Comparison of ENCODE assay signal across 27 mouse cellular contexts in genomic region chr2:156655626-156656025, GRCm38 (mm10). TPM values are rescaled to one million over a fixed set of nuclear protein-coding genes. Genes with fewer than 3 reads are reported as not detected.
DNase-seq lines count a peak whose midpoint lies in the region; ATAC-seq and TF ChIP-seq lines count a peak whose summit lies in the region.
"Had no signal": no experiment of that assay in that cellular context is flagged by ENCODE, and none has a peak within 500 bp of the region (broad histone marks: within the 10 kb centered on the region; RNA-seq: fewer than 3 reads in every experiment).

No protein-coding gene starts in this region.

- H3K4me3 ChIP-seq in gastrocnemius, adult 2 months = no peak overlapping the region
- H3K4me3 ChIP-seq in midbrain, embryonic 11.5 days (ENCODE audit: low read depth, low read length) = no peak overlapping the region
- no peak overlapping the region for H3K4me3 ChIP-seq in midbrain, embryonic 16.5 days (ENCODE audit: low read depth, low read length)
- H3K4me3 ChIP-seq in stomach, postnatal 0 days (ENCODE audit: low read depth, low read length) = no peak overlapping the region
- no peak overlapping the region for H3K4me3 ChIP-seq in kidney, embryonic 15.5 days (replicated peaks)
- no peak overlapping the region for H3K4me3 ChIP-seq in thymus, adult 2 months (ENCODE audit: control insufficient read depth, insufficient read depth, low read length)
- H3K4me3 ChIP-seq: heart, embryonic 13.5 days; hindbrain, embryonic 10.5 days; limb, embryonic 13.5 days; liver, embryonic 12.5 days; neural tube, embryonic 15.5 days had no signal

- H3K4me1 ChIP-seq in midbrain, embryonic 11.5 days (ENCODE audit: control insufficient read depth, insufficient read depth, low read length) = no peaks in the 10 kb centered on the region
- no peaks in the 10 kb centered on the region for H3K4me1 ChIP-seq in midbrain, embryonic 16.5 days (ENCODE audit: control insufficient read depth, insufficient read depth, low read length)
- no peaks in the 10 kb centered on the region for H3K4me1 ChIP-seq in stomach, postnatal 0 days (replicated peaks; ENCODE audit: control insufficient read depth, insufficient read depth)
- no peaks in the 10 kb centered on the region for H3K4me1 ChIP-seq in kidney, embryonic 15.5 days
- no peaks in the 10 kb centered on the region for H3K4me1 ChIP-seq in thymus, adult 2 months (replicated peaks; ENCODE audit: control insufficient read depth, insufficient read depth, low read length)
- H3K4me1 ChIP-seq: heart, embryonic 13.5 days; limb, embryonic 13.5 days; liver, embryonic 12.5 days had no signal

- no peak for TF ChIP-seq EP300 in stomach, postnatal 0 days (optimal IDR thresholded peaks at IDR 0.05)

- no peak for ATAC-seq in midbrain, embryonic 11.5 days (ENCODE audit: low FRiP score)
- no peak for ATAC-seq in midbrain, embryonic 16.5 days
- no peak for ATAC-seq in stomach, postnatal 0 days (ENCODE audit: low FRiP score, low TSS enrichment)
- no peak for ATAC-seq in kidney, embryonic 15.5 days (replicated peaks; ENCODE audit: low FRiP score)
- ATAC-seq: activated CD4-positive, CD25-positive, alpha-beta regulatory T cell, adult 4 months; forebrain, embryonic 14.5 days; hindbrain, embryonic 16.5 days; liver, embryonic 12.5 days; lung, postnatal 0 days had no signal

- TF ChIP-seq CTCF in gastrocnemius, adult 2 months (IDR thresholded peaks at IDR 0.05) = peak; percentile 6; the same call in 1 of the 2 replicates
- TF ChIP-seq CTCF in stomach, postnatal 0 days (IDR thresholded peaks at IDR 0.05; ENCODE audit: low read depth) = peak; percentile 10; the same call in 1 of the 2 replicates
- TF ChIP-seq CTCF in thymus, adult 2 months (IDR thresholded peaks at IDR 0.05; ENCODE audit: borderline replicate concordance, control insufficient read depth, extremely low read depth, insufficient read depth, low read length, poor library complexity) = no peak

- intact Hi-C loops in gastrocnemius, adult 2 months (cut with DNase I) = no loop called here

- no peak overlapping the region for H3K27ac ChIP-seq in gastrocnemius, adult 2 months
- H3K27ac ChIP-seq in midbrain, embryonic 11.5 days (ENCODE audit: low read depth, low read length) = no peak overlapping the region
- H3K27ac ChIP-seq in midbrain, embryonic 16.5 days (ENCODE audit: low read length) = no peak overlapping the region
- H3K27ac ChIP-seq in stomach, postnatal 0 days (replicated peaks) = no peak overlapping the region
- no peak overlapping the region for H3K27ac ChIP-seq in kidney, embryonic 15.5 days
- no peak overlapping the region for H3K27ac ChIP-seq in thymus, adult 2 months (ENCODE audit: control insufficient read depth, insufficient read depth, low read length)
- H3K27ac ChIP-seq: heart, embryonic 13.5 days; hindbrain, embryonic 10.5 days; limb, embryonic 13.5 days; liver, embryonic 12.5 days; macrophage; neural tube, embryonic 15.5 days had no signal

- H3K9me3 ChIP-seq in midbrain, embryonic 11.5 days (ENCODE audit: control insufficient read depth, low read length) = no peaks in the 10 kb centered on the region
- H3K9me3 ChIP-seq in midbrain, embryonic 16.5 days (replicated peaks; ENCODE audit: control insufficient read depth, low read length, poor library complexity, severe bottlenecking) = no peaks in the 10 kb centered on the region
- no peaks in the 10 kb centered on the region for H3K9me3 ChIP-seq in stomach, postnatal 0 days (ENCODE audit: control insufficient read depth, low read length)
- H3K9me3 ChIP-seq in kidney, embryonic 15.5 days (replicated peaks) = no peaks in the 10 kb centered on the region
- H3K9me3 ChIP-seq: heart, embryonic 13.5 days; hindbrain, embryonic 10.5 days; limb, embryonic 13.5 days; liver, embryonic 12.5 days; neural tube, embryonic 15.5 days had no signal

- no peak for DNase-seq in gastrocnemius, adult 2 months
- DNase-seq in gastrocnemius, adult 8-10 months (ENCODE audit: low spot score in 2 of 2) = no peak
- peak; percentile 65 for DNase-seq in midbrain, embryonic 11.5 days (ENCODE audit: low spot score, missing footprints)
- DNase-seq in MN1 (ENCODE audit: low spot score) = peak; percentile 47
- no peak for DNase-seq in stomach, postnatal 0 days (ENCODE audit: low spot score)
- no peak for DNase-seq in thymus, adult 2 months
- DNase-seq: adrenal gland, postnatal 10 days; cerebellum, adult 8-10 months; gastrocnemius, postnatal 10 days; heart, postnatal 10 days; kidney, adult 18-20 months; kidney, postnatal 36 days; lung, adult 18-20 months; midbrain, embryonic 14.5 days; right cerebral cortex, postnatal 4 days had no signal

- H3K4me2 ChIP-seq in midbrain, embryonic 11.5 days = no peak overlapping the region
- H3K4me2 ChIP-seq in midbrain, embryonic 16.5 days (ENCODE audit: low read length) = no peak overlapping the region
- H3K4me2 ChIP-seq in stomach, postnatal 0 days (replicated peaks; ENCODE audit: low read depth) = no peak overlapping the region
- H3K4me2 ChIP-seq in kidney, embryonic 15.5 days = no peak overlapping the region
- H3K4me2 ChIP-seq: heart, embryonic 13.5 days; limb, embryonic 13.5 days; liver, embryonic 12.5 days; neural tube, embryonic 15.5 days had no signal

- H3K36me3 ChIP-seq in midbrain, embryonic 11.5 days (ENCODE audit: control insufficient read depth, insufficient read depth, low read length) = no peaks in the 10 kb centered on the region
- H3K36me3 ChIP-seq in midbrain, embryonic 16.5 days (ENCODE audit: control insufficient read depth, insufficient read depth, low read length) = no peaks in the 10 kb centered on the region
- no peaks in the 10 kb centered on the region for H3K36me3 ChIP-seq in stomach, postnatal 0 days (ENCODE audit: control insufficient read depth, insufficient read depth, low read length)
- H3K36me3 ChIP-seq in kidney, embryonic 15.5 days = no peaks in the 10 kb centered on the region
- H3K36me3 ChIP-seq in thymus, adult 2 months (ENCODE audit: control insufficient read depth, insufficient read depth, low read length) = no peaks in the 10 kb centered on the region
- H3K36me3 ChIP-seq: heart, embryonic 13.5 days; hindbrain, embryonic 10.5 days; limb, embryonic 13.5 days; liver, embryonic 12.5 days; neural tube, embryonic 15.5 days had no signal

- WGBS in midbrain, embryonic 11.5 days = 65% methylated on average over 5 of the region's 5 CpGs
- 61% methylated on average over 5 of the region's 5 CpGs for WGBS in midbrain, embryonic 16.5 days
- 52% methylated on average over 5 of the region's 5 CpGs for WGBS in stomach, postnatal 0 days
- 50% methylated on average over 5 of the region's 5 CpGs for WGBS in kidney, embryonic 15.5 days
- 69% methylated on average over 5 of the region's 5 CpGs for WGBS in thymus, adult 2 months

- no peak for TF ChIP-seq POLR2A in thymus, adult 2 months (IDR thresholded peaks at IDR 0.05; ENCODE audit: control insufficient read depth, extremely low read depth, insufficient read depth, low read length, poor library complexity)

- H3K9ac ChIP-seq in midbrain, embryonic 11.5 days (ENCODE audit: low read length) = no peak overlapping the region
- no peak overlapping the region for H3K9ac ChIP-seq in midbrain, embryonic 16.5 days (ENCODE audit: low read depth, low read length)
- H3K9ac ChIP-seq in stomach, postnatal 0 days (ENCODE audit: low read length) = no peak overlapping the region
- H3K9ac ChIP-seq in kidney, embryonic 15.5 days = no peak overlapping the region
- H3K9ac ChIP-seq: heart, embryonic 13.5 days; limb, embryonic 13.5 days; liver, embryonic 12.5 days; neural tube, embryonic 15.5 days had no signal

- H3K27me3 ChIP-seq in midbrain, embryonic 11.5 days (ENCODE audit: control insufficient read depth, insufficient read depth, low read length) = no peaks in the 10 kb centered on the region
- H3K27me3 ChIP-seq in midbrain, embryonic 16.5 days (ENCODE audit: control insufficient read depth, insufficient read depth, low read depth, low read length) = no peaks in the 10 kb centered on the region
- H3K27me3 ChIP-seq in stomach, postnatal 0 days (ENCODE audit: control insufficient read depth, insufficient read depth, low read length) = no peaks in the 10 kb centered on the region
- no peaks in the 10 kb centered on the region for H3K27me3 ChIP-seq in kidney, embryonic 15.5 days
- no peaks in the 10 kb centered on the region for H3K27me3 ChIP-seq in thymus, adult 2 months (ENCODE audit: control insufficient read depth, insufficient read depth, low read length)
- H3K27me3 ChIP-seq: liver, embryonic 12.5 days had no signal

RNA-seq across cellular contexts. Expression of gene Dlgap4, which starts 42.1 kb away (rescaled TPM):
- 10 to 100 TPM; 43.5 to 55.3 TPM for total RNA-seq in gastrocnemius, adult 2 months (2021)
- total RNA-seq in gastrocnemius, adult 8-10 months (2022) = 10 to 100 TPM; 39.2 to 51.0 (median 49.6) TPM
- 127 and 136 TPM in 2 replicates for polyA plus RNA-seq in midbrain, embryonic 11.5 days (2014; fragmentation: Nextera tagmentation; extraction: Ambion mirVana)
- polyA plus RNA-seq in midbrain, embryonic 16.5 days (2015; fragmentation: Nextera tagmentation; extraction: Ambion mirVana) = 270 and 271 TPM in 2 replicates
- 50.7 and 59.0 TPM in 2 replicates for polyA plus RNA-seq in stomach, postnatal 0 days (2015; fragmentation: Nextera tagmentation; extraction: Ambion mirVana)
- polyA plus RNA-seq in kidney, embryonic 15.5 days (2015; fragmentation: Nextera tagmentation; extraction: Ambion mirVana) = 60.5 and 70.0 TPM in 2 replicates
- 93.5 and 98.2 TPM in 2 replicates for polyA plus RNA-seq in thymus, adult 2 months (2012; rRNA removed)

Comparison
In these comparisons a context has a peak if more than half of its experiments do, and no peak if none do; other contexts are left out.
1. DNase-seq: peak in midbrain, embryonic 11.5 days (single experiment) and MN1 (single experiment); none in gastrocnemius, adult 2 months (single experiment), gastrocnemius, adult 8-10 months (0 of 2), stomach, postnatal 0 days (single experiment) and thymus, adult 2 months (single experiment).